Mouse (Mus musculus): ENCODE data around the gene Pagr1a. TPM values are rescaled to one million over a fixed set of nuclear protein-coding genes. Genes with fewer than 3 reads are reported as not detected.

Gene Pagr1a
- total RNA-seq, 2 experiments from 2014 or later, result 8.3 to 10.7 TPM

DNA sequence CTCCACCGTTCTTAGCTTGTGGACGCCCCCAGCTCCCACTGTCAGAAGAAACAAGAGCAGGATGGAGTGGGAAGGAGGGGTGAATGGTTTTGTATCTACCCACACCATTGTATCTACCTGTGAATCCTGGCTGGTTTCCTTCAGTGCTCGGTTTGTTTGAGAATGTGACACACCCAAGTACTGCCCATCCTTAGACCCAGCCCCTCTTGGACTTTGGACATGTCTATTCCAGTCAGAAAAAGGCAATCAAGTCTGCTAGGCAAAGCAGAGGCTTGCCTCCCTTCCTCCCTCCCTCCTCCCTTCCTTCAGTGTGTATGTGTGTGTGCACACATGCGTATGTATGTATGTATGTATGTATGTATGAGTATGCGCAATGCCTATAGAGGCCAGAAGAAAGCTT lies 13.5 kb downstream of the Pagr1a start:
- DNase-seq, result no peak

DNA sequence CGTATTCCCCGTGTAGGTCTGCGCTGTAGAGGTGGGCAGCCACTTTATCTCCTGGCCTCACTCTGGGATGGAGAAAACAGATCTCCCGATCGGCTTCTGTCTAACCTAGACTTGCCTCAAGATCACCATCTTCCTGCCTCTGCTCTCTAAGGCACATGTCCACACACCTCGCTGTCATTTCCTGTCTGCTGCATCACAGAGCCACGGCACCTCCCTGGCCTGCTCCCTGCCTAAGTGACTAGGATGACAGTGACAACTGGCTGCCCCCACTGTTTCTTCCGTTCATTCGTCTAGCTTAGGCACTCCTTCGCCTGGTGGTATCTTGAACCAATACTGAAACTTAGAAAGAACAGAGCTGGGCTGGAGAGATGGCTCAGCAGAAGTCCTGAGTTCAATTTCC lies 17.6 kb downstream of the Pagr1a start:
- DNase-seq, result no peak

DNA sequence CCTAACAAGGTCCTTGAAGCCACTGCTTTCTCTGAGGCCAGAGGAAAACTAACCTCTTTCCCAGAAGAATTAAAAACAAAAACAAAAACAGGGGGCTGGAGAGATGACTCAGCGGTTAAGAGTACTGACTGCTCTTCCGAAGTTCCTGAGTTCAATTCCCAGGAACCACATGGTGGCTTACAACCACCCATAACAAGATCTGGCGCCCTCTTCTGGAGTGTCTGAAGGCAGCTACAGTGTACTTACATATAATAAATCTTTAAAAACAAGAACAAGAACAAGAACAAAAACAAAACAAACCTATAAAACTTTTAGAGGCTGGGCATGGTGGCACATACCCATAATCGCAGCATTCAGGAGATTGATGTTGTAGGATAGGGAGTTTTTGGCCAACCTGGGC lies 20.7 kb downstream of the Pagr1a start:
- no peak for DNase-seq

DNA sequence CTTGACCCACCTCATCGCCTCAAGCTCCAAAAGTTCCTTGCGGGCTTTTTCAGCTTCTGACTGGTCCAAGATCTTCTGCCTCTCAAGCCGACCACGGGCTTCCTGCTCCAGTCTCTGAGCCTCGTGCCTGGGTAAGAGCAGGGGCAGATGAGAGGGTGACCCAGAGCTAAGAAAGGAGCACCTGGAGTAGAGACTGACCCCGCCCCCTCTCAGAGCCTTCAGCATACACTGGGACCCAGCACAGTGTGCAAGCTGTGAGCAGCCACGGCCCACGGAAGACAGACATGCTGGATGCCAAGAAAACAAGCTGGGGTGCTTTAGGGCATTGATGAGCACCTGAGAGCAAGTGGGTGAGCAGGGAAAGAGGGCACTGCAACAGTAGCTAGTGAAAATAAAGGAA lies 28.3 kb downstream of the Pagr1a start:
- DNase-seq, result no peak

DNA sequence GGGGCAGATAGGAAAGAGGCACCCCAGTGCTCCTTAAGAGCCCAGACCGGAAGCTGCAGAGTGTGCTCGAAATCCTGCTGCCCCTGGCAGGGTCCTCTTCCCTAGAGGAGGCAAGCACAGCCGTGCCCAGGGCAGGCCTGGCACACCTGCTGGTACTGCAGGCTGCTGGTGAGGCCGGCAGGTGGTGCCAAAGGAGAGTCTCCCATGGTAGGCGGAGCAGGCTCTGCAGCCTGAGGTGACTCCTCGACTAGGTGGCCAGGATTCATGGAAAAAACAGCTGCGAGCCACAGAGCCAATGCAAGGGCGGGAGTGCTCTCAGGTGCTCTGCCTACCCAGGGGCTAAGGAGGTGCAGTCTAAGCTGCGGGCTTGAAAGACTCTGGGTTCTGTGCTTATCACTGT lies 30.8 kb downstream of the Pagr1a start:
- DNase-seq, result peak; percentile 41 to 50

DNA sequence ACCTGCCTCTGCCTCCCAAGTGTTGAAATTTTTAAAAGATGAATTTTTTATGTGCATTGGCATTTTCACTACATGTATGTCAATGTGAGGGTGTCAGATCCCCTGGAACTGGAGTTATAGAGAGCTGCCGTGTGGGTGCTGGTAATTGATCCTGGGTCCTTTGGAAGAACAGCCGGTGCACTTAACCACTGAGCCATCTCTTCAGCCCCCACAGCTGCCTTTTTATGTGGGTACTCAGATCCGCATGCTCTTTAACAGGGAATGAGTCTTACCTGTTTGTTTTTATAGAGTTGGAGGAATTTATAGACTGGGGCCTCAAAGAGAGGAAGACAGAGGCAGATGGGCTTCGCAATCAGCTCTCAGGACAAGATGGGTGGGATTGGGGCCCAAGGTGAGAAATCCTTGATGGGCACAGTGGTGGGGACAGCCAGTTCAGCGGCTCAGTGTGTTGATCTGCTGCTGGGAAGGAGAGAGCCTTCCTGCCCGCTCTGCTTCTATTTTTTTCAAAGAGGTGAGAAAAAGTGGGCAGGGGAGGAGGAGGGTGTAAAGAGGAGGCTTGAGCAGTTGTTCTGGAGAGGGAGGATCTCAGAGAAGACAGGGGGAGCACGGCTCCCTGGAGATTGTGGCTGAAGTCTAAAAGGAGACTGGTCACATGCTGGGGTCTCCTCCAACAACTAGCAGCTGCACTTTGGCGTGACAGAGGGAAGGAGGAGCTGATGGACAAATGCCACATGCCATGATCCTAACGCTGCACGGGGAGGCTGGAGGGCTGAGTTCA lies 32.3 kb downstream of the Pagr1a start:
- DNase-seq, result no peak

DNA sequence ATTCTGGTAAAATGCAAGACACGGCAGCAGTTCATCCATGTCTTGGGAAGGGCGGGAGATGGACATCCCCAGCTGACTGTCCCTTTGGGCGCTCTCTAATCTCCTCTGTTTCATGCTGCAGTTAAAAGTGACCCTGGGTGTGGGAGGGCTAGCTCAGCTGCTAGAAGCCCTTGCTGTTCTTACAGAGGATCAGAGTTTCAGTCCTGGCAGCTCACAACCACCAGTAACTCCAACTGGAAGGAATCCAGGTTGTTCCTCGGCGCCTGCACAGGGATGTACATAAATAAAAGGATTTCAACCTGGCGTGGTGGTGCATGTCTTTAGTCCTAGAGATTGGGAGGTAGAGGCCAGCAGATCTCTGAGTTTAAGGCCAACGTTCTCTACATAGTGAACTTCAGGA lies 34.0 kb downstream of the Pagr1a start:
- no peak for DNase-seq

DNA sequence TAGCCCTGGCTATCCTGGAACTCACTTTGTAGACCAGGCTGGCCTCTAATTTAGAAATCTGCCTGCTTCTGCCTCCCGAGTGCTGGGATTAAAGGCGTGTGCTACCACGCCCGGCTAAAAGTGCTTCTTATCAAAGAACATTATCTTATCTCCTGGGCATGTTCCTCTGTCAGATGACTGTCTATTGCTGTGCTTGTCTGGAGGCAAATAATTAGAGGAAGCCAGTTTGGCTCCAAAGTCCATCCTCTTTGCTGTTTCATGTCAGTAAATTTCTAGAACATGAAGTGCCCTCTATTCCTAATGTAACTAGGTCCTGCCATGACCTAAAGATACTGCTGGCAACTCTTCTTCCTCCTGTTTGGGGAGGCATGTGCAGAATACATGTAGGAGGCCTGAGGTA lies 35.1 kb downstream of the Pagr1a start:
- no peak for DNase-seq

DNA sequence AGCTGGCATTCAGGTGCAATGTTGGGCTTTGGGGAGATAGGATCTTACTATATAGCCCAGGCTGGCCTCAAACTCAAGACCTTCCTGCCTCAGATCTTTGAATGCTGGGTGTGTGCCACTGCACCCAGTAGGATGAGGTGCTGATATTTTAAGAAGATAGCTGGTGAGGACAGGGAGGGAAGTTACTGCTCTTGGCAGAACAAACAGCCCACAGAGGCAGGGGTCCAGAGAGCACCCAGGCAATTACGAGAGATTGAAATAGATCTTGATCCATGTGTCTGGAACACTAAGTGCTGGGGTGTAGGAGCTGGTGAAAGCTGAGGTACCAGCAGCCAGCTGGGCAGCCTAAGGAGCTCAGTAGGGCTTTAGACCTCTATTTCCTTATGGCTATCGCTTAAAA lies 35.6 kb downstream of the Pagr1a start:
- DNase-seq, result no peak

DNA sequence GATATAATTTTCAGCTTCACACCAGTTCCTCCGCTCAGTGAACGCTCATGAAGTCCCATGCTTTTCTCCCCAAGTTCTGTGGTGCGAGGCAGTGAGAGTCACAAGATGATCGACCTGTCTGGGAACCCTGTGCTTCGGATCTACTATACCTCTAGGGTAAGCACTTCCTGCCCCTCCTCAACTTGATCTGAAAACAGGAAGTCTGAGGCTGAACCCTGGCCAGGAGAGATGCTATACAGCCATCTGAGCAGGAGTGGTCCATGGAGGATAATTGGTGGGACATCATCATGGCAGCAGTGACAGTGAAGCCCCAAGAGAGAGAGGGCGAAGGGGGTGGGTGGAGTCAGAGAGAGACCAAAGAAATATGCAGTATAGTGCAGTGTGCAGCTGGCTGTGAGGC lies 38.3 kb downstream of the Pagr1a start:
- no peak for DNase-seq

DNA sequence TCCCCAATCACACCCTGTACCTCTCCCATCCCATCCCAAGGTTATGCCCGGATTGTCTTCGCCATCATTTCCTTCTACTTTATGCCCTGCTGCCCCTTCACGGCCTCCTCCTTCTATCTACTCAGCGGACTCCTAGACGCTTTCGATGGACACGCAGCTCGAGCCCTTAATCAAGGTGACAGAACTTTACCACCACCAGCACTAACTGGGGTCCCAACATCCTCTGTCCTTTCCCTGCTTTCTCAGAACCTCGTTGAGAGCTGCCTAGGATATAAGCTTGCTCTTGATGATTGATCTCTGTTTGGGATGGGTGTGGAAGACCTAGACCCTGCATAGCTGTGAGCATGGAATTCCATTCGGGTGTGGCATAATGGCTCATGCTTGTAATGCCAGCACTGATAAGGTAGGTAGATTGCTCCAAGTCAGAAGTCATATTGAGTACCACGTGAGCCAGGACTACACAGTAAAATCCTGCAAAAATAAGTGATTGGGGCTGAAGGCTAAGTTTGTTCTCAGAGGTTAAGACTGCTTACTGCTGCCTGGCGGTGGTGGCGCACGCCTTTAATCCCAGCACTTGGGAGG lies 40.2 kb downstream of the Pagr1a start:
- peak in 1 of 2 experiments; percentile 24 for DNase-seq

DNA sequence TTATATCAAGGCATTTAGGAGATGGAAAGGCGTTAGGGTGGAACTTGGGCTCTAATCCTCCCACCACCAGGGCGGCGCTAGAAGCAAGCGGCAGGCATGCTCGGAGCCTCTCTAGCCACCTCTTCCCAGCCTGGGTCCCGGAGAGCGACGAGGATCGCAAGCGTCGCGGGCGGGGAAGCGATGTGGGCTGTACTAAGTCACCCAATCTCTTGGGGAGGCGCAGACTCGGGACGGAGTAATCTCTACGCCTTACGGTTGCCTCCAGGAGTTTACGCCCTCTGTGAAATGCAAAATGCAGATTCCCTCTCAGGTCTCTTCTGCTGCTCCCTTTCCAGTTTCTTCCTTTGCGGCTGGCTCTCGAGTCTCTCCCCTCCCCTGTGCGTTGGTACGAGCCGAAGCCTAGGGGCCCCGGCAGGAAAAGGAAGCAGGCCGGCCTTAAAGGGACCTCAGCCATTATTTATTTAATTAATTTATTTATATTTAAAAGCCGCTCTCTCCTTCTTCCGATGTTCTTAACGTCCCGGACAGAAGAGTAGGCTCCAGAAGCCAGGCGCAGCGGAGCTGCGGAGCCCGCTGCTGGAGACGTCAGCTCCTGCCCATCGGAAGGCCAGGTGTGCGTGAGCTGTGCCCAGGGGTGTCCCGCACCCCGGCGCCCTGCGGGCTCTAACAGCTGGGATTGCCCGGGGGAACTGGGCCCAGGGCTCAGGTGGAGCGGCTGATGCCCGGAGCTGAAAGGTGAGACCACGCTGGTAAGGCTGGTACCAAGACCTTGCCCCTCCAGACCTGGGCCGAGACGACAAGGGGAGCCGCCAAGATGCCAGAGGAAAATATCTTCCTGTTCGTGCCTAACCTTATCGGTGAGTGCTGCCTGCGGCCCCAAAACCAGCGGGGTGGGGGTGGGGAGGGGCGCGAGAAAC lies 40.9 kb downstream of the Pagr1a start, which contains the start of gene Cdiptos:
TSS of gene Cdiptos (minus strand) at position 149 of the 917 bp plus-strand sequence.
- peak; percentile 96 to 99 for DNase-seq

DNA sequence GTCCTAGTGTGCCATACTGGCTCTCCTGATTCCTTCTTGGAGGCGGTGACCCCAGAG lies 41.4 kb downstream of the Pagr1a start, which contains the start of gene Cdipt:
TSS of gene Cdipt (plus strand) at position 22 of the 57 bp plus-strand sequence.
- no peak for DNase-seq

DNA sequence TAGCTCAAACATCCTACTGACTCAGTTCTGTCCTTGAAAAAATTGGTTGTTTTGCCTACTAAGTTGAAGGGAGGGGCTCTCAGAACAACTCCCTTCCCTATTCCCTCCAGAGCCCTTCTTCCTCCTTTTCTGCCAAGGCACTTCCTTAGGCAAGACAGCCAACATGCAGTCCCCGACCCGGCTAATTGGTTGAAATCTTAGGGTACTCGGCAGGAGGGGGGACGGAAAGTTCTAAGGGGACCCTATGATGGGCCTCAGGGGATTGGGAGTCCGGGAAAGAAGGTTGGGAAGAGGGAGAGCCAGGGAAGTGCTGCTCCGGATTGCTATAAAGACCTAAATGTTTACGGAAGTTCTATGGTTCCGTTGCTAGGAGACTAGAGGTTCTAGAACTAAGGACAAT lies 41.7 kb downstream of the Pagr1a start:
- DNase-seq, result peak in 1 of 2 experiments; percentile 64

DNA sequence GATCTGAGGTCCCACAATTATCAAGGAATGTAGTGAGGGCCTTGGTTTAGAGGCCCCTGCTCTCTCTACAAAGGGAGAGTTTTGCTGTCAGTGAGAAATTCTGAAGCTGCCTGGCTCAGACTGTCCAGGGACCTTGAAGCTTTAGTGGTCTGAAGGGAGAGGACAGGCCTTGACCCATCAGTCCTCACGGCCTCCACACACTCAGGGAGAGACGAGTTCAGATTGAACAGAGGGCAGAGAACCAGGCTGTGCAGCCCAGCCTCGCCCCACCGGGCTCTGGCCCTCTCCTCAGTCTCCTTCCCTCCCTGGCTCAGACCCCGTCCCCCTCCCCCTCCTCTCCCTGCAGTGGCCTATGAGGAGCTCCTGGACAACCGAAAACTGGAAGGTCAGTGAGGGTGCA lies 49.8 kb downstream of the Pagr1a start:
- DNase-seq, result no peak

DNA sequence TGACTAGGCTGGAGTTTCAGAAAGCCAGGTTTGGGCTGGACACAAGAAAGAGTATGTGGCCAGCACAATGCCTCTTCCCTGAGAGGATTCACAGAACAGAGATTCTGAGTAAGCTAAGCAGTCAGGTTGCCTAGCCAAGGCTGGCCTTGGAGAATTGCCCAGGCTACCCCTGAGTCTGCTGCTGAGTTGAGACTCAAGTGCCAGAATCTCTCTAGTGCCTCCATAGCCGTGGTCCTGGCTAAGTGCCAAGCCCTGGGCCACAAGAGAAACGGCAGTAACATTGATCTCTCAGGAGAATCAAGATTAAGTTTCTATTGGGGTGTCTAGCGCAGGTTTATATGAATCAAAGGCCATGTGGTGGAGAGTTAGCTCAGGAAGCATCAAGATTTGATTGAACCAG lies 51.6 kb downstream of the Pagr1a start:
- no peak for DNase-seq

Small RNA genes within 50 kb of the gene (microRNA-seq; reads per million reads assigned to microRNA genes)
- 0 reads per million in 2 experiments for gene Gm44343

Other genes starting within 250 kb of the Pagr1a start
- gene Ypel3, start 240.4 kb downstream of the Pagr1a start, total RNA-seq (2021), result 10 to 100 TPM; 43.4 to 73.3 TPM
- under 1 TPM; 0.27 to 0.64 TPM for gene Tbx6, start 235.9 kb downstream of the Pagr1a start, total RNA-seq (2021)
- gene Ppp4c, start 224.9 kb downstream of the Pagr1a start, total RNA-seq (2021), result 10 to 100 TPM; 35.6 to 39.0 TPM
- 1 to 10 TPM; 8.4 to 8.6 TPM for gene Fam57b, start 219.7 kb downstream of the Pagr1a start, total RNA-seq (2021)
- gene 4930451I11Rik, start 185.7 kb downstream of the Pagr1a start, total RNA-seq (2021), result not detected
- not detected for gene Doc2a, start 169.9 kb downstream of the Pagr1a start, total RNA-seq (2021)
- 1 to 10 TPM; 5.0 to 6.4 TPM for gene Hirip3, start 155.4 kb downstream of the Pagr1a start, total RNA-seq (2021)
- 10 to 100 TPM; 17.2 to 19.1 TPM for gene Ino80e, start 155.0 kb downstream of the Pagr1a start, total RNA-seq (2021)
- gene Taok2, start 132.6 kb downstream of the Pagr1a start, total RNA-seq (2021), result 10 to 100 TPM; 35.6 to 38.4 TPM
- gene Tmem219, start 94.4 kb downstream of the Pagr1a start, total RNA-seq (2021), result 10 to 100 TPM; 10.4 to 10.6 TPM
- gene Kctd13, start 88.5 kb downstream of the Pagr1a start, total RNA-seq (2021), result 1 to 10 TPM; 7.4 to 7.5 TPM
- gene Asphd1, start 67.8 kb downstream of the Pagr1a start, total RNA-seq (2021), result not detected
- 1 to 10 TPM; 5.5 to 6.2 TPM for gene Sez6l2, start 66.8 kb downstream of the Pagr1a start, total RNA-seq (2021)
- 10 to 100 TPM; 43.2 to 45.2 TPM for gene Cdipt, start 41.4 kb downstream of the Pagr1a start, total RNA-seq (2021)
- under 1 TPM in 1 of 2 experiments, not detected in 1; 0.59 TPM for gene Cdiptos, start 41.3 kb downstream of the Pagr1a start, total RNA-seq (2021)
- 10 to 100 TPM; 59.9 to 68.7 TPM for gene Mvp, start 2.7 kb downstream of the Pagr1a start, total RNA-seq (2021)
- not detected for gene Pagr1b, start 868 bp downstream of the Pagr1a start, total RNA-seq (2021)
- 10 to 100 TPM; 24.6 to 27.3 TPM for gene Gm42742, start 3.7 kb upstream of the Pagr1a start, total RNA-seq (2021)
- gene Prrt2, start 3.9 kb upstream of the Pagr1a start, total RNA-seq (2021), result under 1 TPM in 1 of 2 experiments, not detected in 1; 0.80 TPM
- 10 to 100 TPM; 55.3 to 57.3 TPM for gene Maz, start 9.7 kb upstream of the Pagr1a start, total RNA-seq (2021)
- 1 to 10 TPM in 1 of 2 experiments, under 1 TPM in 1; 0.93 to 1.0 TPM for gene Kif22, start 25.1 kb upstream of the Pagr1a start, total RNA-seq (2021)
- gene Zg16, start 70.0 kb upstream of the Pagr1a start, total RNA-seq (2021), result not detected
- 1 to 10 TPM; 1.3 to 2.9 TPM for gene AI467606, start 74.0 kb upstream of the Pagr1a start, total RNA-seq (2021)
- under 1 TPM in 1 of 2 experiments, not detected in 1; 0.49 TPM for gene Qprt, start 104.9 kb upstream of the Pagr1a start, total RNA-seq (2021)
- gene Spn, start 120.5 kb upstream of the Pagr1a start, total RNA-seq (2021), result 1 to 10 TPM in 1 of 2 experiments, under 1 TPM in 1; 0.55 to 2.6 TPM
- 10 to 100 TPM; 35.1 to 36.9 TPM for gene Cd2bp2, start 178.7 kb upstream of the Pagr1a start, total RNA-seq (2021)
- gene Tbc1d10b, start 191.1 kb upstream of the Pagr1a start, total RNA-seq (2021), result 10 to 100 TPM; 20.8 to 21.6 TPM
- 1 to 10 TPM; 1.1 to 3.7 TPM for gene Mylpf, start 191.5 kb upstream of the Pagr1a start, total RNA-seq (2021)
- 1 to 10 TPM; 6.4 to 6.7 TPM for gene Zfp553, start 215.7 kb upstream of the Pagr1a start, total RNA-seq (2021)
- gene Sept1, start 215.8 kb upstream of the Pagr1a start, total RNA-seq (2021), result 1 to 10 TPM; 3.0 to 7.7 TPM
- 10 to 100 TPM; 18.3 to 19.3 TPM for gene Zfp771, start 226.9 kb upstream of the Pagr1a start, total RNA-seq (2021)
- 10 to 100 TPM; 40.3 to 42.0 TPM for gene Dctpp1, start 243.4 kb upstream of the Pagr1a start, total RNA-seq (2021)

Data from heart, adult 18-20 months (tissue).